ENCODE assay signal across 24 mouse cellular contexts in the genomic region with DNA sequence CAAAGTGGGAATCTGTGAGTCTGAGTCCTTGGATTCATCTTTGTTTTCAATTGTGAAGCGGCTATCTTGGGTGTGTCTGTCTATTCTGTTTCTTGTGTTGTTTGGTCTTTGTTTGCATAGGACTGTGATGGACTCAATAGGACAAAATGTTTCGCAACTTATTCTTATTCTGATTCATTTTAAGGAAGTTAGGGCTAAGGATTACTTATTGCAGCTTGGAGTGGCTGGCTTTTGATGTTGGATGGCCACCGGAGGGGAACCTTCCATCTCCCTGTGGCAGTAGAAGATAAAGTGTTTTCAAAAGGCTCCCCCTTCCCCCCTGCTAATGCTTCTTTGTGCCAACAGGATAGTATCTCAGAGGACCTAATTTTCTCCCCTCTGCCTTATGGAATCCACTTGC. TPM values are rescaled to one million over a fixed set of nuclear protein-coding genes. Genes with fewer than 3 reads are reported as not detected.
"Had no signal": no experiment of that assay in that cellular context is flagged by ENCODE, and none has a peak within 500 bp of the region (broad histone marks: within the 10 kb centered on the region; RNA-seq: fewer than 3 reads in every experiment).

No protein-coding gene starts in this region.

- ATAC-seq: liver, postnatal 0 days; midbrain, embryonic 13.5 days had no signal

- H3K27ac ChIP-seq: kidney, embryonic 15.5 days; left cerebral cortex, adult 2 months; limb, embryonic 12.5 days; limb, embryonic 15.5 days; liver, embryonic 14.5 days; lung, embryonic 15.5 days; midbrain, embryonic 10.5 days; midbrain, embryonic 13.5 days; neural tube, embryonic 12.5 days; neural tube, embryonic 15.5 days had no signal

- H3K4me1 ChIP-seq: kidney, embryonic 15.5 days; limb, embryonic 12.5 days; limb, embryonic 15.5 days; lung, embryonic 15.5 days; megakaryocyte, embryonic 14.5 days; midbrain, embryonic 10.5 days; midbrain, embryonic 13.5 days; neural tube, embryonic 12.5 days; neural tube, embryonic 15.5 days had no signal

- H3K27me3 ChIP-seq: kidney, embryonic 15.5 days; limb, embryonic 12.5 days; limb, embryonic 15.5 days; lung, embryonic 15.5 days; midbrain, embryonic 13.5 days; neural tube, embryonic 12.5 days; neural tube, embryonic 15.5 days had no signal

- H3K9me3 ChIP-seq: kidney, embryonic 15.5 days; limb, embryonic 15.5 days; lung, embryonic 15.5 days; midbrain, embryonic 10.5 days; neural tube, embryonic 12.5 days; neural tube, embryonic 15.5 days had no signal

- H3K4me2 ChIP-seq: kidney, embryonic 15.5 days; limb, embryonic 12.5 days; limb, embryonic 15.5 days; liver, embryonic 11.5 days; lung, embryonic 15.5 days; midbrain, embryonic 13.5 days; neural tube, embryonic 12.5 days; neural tube, embryonic 15.5 days had no signal

- H3K36me3 ChIP-seq: kidney, embryonic 15.5 days; limb, embryonic 12.5 days; limb, embryonic 15.5 days; lung, embryonic 15.5 days; midbrain, embryonic 10.5 days; midbrain, embryonic 13.5 days; neural tube, embryonic 12.5 days; neural tube, embryonic 15.5 days had no signal

- H3K9ac ChIP-seq: kidney, embryonic 15.5 days; limb, embryonic 12.5 days; limb, embryonic 15.5 days; liver, embryonic 14.5 days; liver, postnatal 0 days; lung, embryonic 15.5 days; midbrain, embryonic 13.5 days; neural tube, embryonic 12.5 days; neural tube, embryonic 15.5 days had no signal

- H3K4me3 ChIP-seq: kidney, embryonic 15.5 days; left cerebral cortex, adult 2 months; limb, embryonic 12.5 days; limb, embryonic 15.5 days; lung, embryonic 15.5 days; megakaryocyte, embryonic 14.5 days; midbrain, embryonic 10.5 days; midbrain, embryonic 13.5 days; neural tube, embryonic 12.5 days; neural tube, embryonic 15.5 days had no signal

- DNase-seq: kidney, adult 2 months; kidney, postnatal 10 days; kidney, postnatal 36 days; layer of hippocampus, postnatal 36 days; left cerebral cortex, postnatal 4 days; liver, postnatal 0 days; lung, postnatal 10 days; lung, postnatal 4 days; retina, postnatal 1 day; right cerebral cortex, postnatal 25 days; thymus, adult 18-20 months; thymus, postnatal 36 days had no signal

RNA-seq across cellular contexts. Expression of gene Tmem72, which starts 39.7 kb away (rescaled TPM):
- polyA plus RNA-seq: liver, postnatal 0 days had no signal
